15 mouse cellular contexts compared by ENCODE assay signal in the genomic region with DNA sequence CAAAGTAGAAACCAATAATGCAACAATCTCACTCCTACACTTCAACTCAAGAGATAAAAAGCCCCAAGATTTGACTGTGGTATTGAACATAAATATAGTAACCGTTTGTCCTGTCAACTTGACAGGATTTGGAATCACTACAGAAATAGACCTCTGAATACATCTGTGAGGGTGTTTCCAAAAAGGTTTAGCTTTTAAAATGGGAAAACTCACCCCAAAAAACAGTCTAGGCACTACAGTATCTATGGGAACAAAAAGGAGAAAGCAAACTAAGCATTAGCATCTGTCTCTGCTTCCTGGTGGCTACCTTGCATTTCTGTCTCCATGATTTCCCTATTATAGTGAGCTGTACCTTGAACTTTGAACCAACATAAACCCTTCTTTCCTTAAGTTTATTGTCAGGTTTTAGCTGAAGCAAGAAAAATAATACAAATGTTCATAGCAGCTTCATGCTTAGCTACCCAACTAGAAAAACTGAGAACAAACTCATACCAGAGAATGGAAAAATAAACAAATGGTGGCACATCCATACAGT.
"Had no signal": no experiment of that assay in that cellular context is flagged by ENCODE, and none has a peak within 500 bp of the region (broad histone marks: within the 10 kb centered on the region; RNA-seq: fewer than 3 reads in every experiment).

No protein-coding gene starts in this region.

- H3K27me3 ChIP-seq: limb, embryonic 15.5 days; liver, embryonic 12.5 days; megakaryocyte, embryonic 14.5 days; midbrain, embryonic 13.5 days; neural tube, embryonic 15.5 days had no signal

- DNase-seq: kidney, adult 18-20 months; layer of hippocampus, adult 9-11 months; layer of hippocampus, postnatal 36 days; lung, embryonic 14.5 days; lung, postnatal 10 days; lung, postnatal 4 days; thymus, adult 18-20 months; thymus, postnatal 14 days had no signal

- H3K4me3 ChIP-seq: limb, embryonic 15.5 days; liver, embryonic 12.5 days; megakaryocyte, embryonic 14.5 days; midbrain, embryonic 13.5 days; myocyte; neural tube, embryonic 15.5 days had no signal

- H3K4me2 ChIP-seq: limb, embryonic 15.5 days; liver, embryonic 12.5 days; lung, embryonic 14.5 days; midbrain, embryonic 13.5 days; neural tube, embryonic 15.5 days had no signal

- H3K9ac ChIP-seq: limb, embryonic 15.5 days; liver, embryonic 12.5 days; lung, embryonic 14.5 days; midbrain, embryonic 13.5 days; neural tube, embryonic 15.5 days had no signal

- H3K27ac ChIP-seq: limb, embryonic 15.5 days; liver, embryonic 12.5 days; midbrain, embryonic 13.5 days; neural tube, embryonic 15.5 days; stomach, postnatal 0 days had no signal

- ATAC-seq: liver, embryonic 12.5 days; midbrain, embryonic 13.5 days had no signal

- H3K9me3 ChIP-seq: limb, embryonic 15.5 days; liver, embryonic 12.5 days; megakaryocyte, embryonic 14.5 days; midbrain, embryonic 13.5 days; neural tube, embryonic 15.5 days had no signal

- H3K4me1 ChIP-seq: limb, embryonic 15.5 days; liver, embryonic 12.5 days; midbrain, embryonic 13.5 days; neural tube, embryonic 15.5 days had no signal
